Mouse (Mus musculus) megakaryocyte, embryonic 14.5 days (primary cell): Measurements from ENCODE around the gene Mrpl43. TPM values are rescaled to one million over a fixed set of nuclear protein-coding genes. Genes with fewer than 3 reads are reported as not detected.

ENCODE experiments used
- H3K27me3 ChIP-seq: replicated peaks from 2 replicates; pipeline ENCODE3; 2012; ENCODE audit warnings: inconsistent platforms
- H3K36me3 ChIP-seq: replicated peaks from 2 replicates; pipeline ENCODE3; 2012; ENCODE audit warnings: low read length, inconsistent platforms, mixed read lengths
- H3K4me1 ChIP-seq: 2 replicates; pipeline ENCODE4 v1.6.1; 2012; ENCODE audit warnings: inconsistent platforms
- H3K4me3 ChIP-seq: replicated peaks from 2 replicates; pipeline ENCODE3; 2012; ENCODE audit warnings: moderate library complexity, mild to moderate bottlenecking, inconsistent platforms
- H3K9me3 ChIP-seq: 2 replicates; pipeline ENCODE4 v1.6.1; 2012; ENCODE audit warnings: inconsistent platforms
- FLI1 ChIP-seq: IDR thresholded peaks from 2 replicates; pipeline ENCODE4 v1.6.1; 2012; ENCODE audit warnings: low read length, inconsistent platforms, mixed read lengths
- GATA1 ChIP-seq: IDR thresholded peaks from 3 replicates; pipeline ENCODE4 v1.6.1; 2012; ENCODE audit warnings: mixed read lengths, low read length, inconsistent platforms, borderline replicate concordance
- polyA plus RNA-seq: library from polyadenylated mRNA; stranded (reverse); fragments of >175 nt; gene quantifications from 2 replicates; pipeline ENCODE4 v1.2.3, GENCODE M21; 2012; ENCODE audit warnings: low replicate concordance; ENCODE audit not compliant: insufficient read depth

The Mrpl43 gene
- 76.4 and 192 TPM in 2 replicates for polyA plus RNA-seq

DNA sequence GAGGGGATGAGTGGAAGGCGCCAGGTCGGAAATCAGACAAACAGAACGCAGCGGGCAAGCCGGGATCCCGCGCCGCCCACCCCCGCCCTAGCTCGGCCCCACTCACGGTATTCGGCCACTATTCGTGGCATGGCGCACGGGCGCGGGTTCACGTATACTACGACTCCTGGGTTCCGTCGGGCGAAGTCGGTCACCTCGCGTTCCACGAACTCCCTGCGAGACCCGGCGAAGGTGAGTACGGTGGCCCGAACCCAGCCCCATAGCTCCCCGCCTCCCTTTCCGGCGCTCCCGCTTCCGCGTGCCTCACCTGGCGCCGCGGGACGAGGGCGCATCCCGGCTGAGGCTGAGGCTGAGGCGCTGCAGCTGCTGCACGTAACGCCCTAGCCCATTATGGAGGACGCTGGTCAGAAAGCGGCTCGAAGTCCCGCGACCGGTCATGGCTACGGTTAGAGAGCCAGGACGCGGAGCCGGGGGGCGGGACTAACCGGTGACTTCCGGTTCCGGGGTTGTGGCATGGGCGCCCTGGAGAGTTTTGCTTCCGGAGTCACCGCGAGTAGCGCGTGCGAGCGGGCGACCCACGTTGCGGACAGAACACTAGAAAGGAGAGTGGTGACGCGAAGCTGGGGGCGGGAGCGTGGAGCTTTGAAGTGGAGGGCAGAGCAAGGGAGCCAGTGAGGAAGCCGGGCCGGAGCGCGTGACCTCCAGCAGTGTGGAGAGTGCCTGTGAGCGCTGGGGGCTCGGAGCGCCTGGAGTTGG is at the start of gene Mrpl43:
Gene Mrpl43, minus strand, starts transcription at position 486 of the 756 bp plus-strand sequence.
- no peaks in the 10 kb centered on the region for H3K27me3 ChIP-seq
- no peak for TF ChIP-seq GATA1
- TF ChIP-seq FLI1 = peak; percentile 70; the same call in 1 of the 2 replicates
- H3K9me3 ChIP-seq = no peaks in the 10 kb centered on the region
- peaks cover 54% of the 10 kb centered on the region for H3K4me1 ChIP-seq
- H3K4me3 ChIP-seq = peak within 1 kb of the TSS; percentile 100
- H3K36me3 ChIP-seq = peaks cover 75% of the 10 kb centered on the region

DNA sequence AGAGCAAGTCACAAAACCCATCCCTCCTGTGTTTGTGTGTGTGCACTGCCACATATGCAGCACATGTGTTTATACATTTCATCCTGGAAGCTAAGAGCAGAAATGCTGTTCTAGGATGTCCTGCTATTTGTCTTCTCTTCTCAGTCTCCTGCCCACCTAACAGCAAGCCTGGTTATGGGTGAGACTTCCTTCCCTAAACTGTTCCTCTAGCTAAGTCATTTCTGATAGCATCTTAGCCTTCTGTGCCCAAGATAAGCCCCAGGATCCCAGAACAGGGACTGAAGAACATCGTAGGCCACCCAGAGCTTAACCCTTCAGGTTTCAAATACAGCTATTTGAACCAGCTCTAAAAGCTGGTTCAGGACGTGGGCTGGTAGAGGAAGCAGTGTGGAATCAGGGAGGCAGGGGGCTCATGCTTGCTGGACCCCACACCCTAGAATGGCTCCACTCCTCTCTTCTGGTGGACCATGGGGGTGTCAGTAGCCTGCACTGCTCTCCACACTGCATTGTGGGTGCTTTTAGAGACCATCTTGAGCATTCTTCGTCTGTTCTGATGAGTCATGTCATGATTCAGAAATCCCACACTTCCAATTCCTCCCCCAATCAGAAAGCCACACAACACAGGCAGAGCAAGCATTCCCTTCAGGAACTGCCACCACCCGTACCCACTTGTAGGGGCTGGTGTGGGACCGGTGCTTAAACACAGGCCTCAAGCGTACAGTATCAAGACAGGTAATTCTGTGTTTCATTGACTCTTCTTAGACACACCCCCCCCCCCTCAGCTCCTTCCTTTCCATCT is 48.8 kb upstream of the Mrpl43 start:
- peaks cover 69% of the 10 kb centered on the region for H3K4me1 ChIP-seq
- TF ChIP-seq FLI1 = no peak
- TF ChIP-seq GATA1 = no peak
- H3K4me3 ChIP-seq = peak overlapping the region; percentile 86

DNA sequence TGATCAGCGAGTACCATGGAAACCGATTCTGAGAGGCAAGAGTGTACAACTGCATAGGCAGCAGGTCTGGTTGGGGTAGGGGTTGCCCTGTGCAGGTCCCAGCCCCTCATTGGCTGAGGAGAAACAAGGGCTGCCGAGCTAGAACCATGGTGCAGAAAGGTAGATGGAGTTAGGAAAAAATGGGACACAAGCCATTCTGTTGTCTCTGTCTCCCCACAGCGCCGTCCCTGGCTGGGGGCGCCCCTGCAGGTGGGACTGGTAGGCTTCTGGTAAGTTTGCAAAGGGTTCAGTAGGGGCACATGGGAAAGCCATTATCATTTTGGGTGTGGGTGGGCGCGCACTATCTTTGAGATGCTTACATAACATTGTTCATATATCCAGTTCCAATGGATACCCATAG is 47.2 kb upstream of the Mrpl43 start:
- H3K4me1 ChIP-seq = peaks cover 77% of the 10 kb centered on the region
- H3K27me3 ChIP-seq = no peaks in the 10 kb centered on the region
- H3K36me3 ChIP-seq = peaks cover 53% of the 10 kb centered on the region
- H3K9me3 ChIP-seq = no peaks in the 10 kb centered on the region
- H3K4me3 ChIP-seq = no peak overlapping the region
- TF ChIP-seq FLI1 (no peak), GATA1 (no peak)

More for the DNA sequence above, 48.8 kb upstream of the Mrpl43 start:
- Histone ChIP-seq H3K27me3 (no peaks in the 10 kb centered on the region), H3K36me3 (peaks cover 40% of the 10 kb centered on the region), H3K9me3 (no peaks in the 10 kb centered on the region)

DNA sequence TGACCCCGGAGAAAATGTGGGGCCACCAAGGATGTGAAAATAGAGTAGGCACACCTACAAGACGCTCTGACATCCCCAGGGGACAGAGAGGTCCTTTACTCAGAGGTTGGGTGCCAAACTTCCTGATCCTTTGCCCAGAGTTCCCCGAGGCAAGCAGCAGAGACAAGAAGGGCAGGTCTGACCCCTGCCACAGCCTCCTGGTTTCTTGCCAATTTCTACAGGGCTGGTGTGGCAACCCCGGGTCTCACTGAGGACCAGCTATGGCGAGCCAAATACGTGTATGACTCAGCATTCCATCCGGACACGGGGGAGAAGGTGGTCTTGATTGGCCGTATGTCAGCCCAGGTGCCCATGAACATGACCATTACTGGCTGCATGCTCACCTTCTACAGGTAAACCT is 43.3 kb upstream of the Mrpl43 start:
- Histone ChIP-seq H3K36me3 (peaks cover 48% of the 10 kb centered on the region), H3K9me3 (no peaks in the 10 kb centered on the region), H3K4me3 (no peak overlapping the region), H3K27me3 (peaks cover 23% of the 10 kb centered on the region), H3K4me1 (peaks cover 68% of the 10 kb centered on the region)
- TF ChIP-seq GATA1 = no peak
- TF ChIP-seq FLI1 = no peak

DNA sequence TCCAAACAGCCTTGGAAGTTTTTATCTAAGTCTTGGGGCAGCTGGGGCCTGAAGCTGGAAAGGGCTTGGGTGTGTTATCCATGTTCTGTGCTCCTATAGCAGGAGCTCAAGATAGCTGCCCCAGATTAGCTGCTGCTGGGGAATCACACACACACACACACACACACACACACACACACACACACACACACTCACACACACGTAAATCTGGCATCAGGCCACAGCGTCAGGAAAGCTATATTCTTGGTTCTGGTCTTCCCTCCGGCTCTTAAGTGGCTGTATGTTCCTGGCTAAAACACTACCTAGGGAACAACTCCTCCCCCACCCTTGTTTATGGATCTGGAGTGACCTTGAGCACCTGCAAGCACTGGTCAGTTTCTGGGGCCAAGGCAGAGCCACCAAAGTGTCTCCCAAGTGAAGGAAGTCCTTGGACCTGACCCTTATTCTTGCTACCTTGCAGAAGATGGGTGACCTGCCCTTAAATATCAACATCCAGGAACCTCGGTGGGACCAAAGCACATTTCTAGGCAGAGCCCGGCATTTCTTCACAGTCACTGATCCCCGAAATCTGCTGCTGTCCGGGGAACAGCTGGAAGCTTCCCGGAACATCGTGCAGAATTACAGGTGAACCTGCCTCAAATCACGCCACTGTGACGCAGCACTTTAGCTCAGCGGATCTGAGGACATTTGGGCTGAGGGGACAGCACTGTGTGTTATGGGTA is 42.6 kb upstream of the Mrpl43 start:
- Histone ChIP-seq H3K27me3 (peaks cover 29% of the 10 kb centered on the region), H3K36me3 (peaks cover 46% of the 10 kb centered on the region), H3K9me3 (no peaks in the 10 kb centered on the region), H3K4me1 (peaks cover 63% of the 10 kb centered on the region), H3K4me3 (peak overlapping the region; percentile 91)
- TF ChIP-seq GATA1 (no peak), FLI1 (no peak)

DNA sequence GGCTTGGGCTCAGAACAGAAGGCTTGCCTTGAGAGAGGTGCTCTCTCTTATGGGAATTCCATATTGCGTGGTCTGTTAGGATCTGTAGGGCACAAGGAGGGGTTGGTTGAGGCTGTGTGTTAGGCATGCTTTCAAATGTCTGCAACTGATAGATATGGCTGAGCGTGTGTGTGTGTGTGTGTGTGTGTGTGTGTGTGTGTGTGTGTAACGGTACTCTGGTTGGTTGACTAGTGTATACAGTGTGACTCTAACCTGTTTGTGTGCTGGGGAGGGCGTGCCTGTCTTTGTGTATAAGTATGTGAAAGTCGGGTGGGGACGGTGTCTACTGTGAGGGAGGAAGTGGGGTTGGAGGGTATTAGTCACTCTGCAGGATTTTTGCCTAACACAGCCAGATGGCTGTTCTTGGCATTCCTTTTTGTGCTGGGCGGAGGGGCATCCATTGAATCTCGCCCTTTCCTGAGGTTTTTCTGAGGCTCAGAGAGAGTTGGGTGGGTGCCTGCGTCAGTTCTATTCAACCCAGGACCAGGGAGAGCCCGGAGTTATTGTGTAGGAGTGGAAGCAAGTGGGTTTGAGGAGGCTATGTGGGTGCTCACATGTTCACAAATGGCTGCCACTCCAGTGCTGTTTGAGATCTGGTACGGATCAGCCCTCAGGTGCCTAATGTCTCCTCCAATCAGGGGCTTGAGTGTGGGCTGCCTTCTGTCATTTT is 41.8 kb upstream of the Mrpl43 start:
- Histone ChIP-seq H3K4me3 (peak overlapping the region; percentile 91), H3K9me3 (no peaks in the 10 kb centered on the region), H3K27me3 (peaks cover 36% of the 10 kb centered on the region), H3K4me1 (peaks cover 57% of the 10 kb centered on the region), H3K36me3 (peaks cover 40% of the 10 kb centered on the region)
- no peak for TF ChIP-seq FLI1
- no peak for TF ChIP-seq GATA1

DNA sequence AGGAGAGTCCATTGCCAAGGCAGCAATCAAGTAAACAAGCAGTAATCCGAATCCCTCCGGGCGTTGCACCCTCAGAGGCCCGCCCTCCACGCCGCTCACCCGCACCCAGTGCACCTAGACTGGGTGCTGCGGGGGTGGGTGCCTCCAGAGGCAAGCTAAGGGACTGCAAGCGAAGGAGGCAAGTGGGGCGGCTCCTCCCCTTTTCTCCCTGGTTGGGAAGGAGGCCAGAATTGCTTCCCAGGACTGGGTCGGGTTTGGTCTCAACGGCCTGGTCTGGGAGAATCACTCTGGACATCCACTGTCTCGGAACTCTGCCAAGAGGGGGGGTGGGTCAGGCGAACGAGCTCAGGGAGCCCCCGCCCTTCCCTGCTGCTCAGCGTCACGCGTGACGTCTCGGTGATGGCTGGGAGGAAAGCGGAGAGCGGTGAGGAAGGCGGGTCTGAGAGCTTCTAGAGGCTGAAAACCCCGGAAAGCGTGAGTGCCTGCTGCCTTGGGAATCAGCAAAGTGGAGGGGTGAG is 41.2 kb upstream of the Mrpl43 start, which contains the start of gene Sfxn3:
Gene Sfxn3, plus strand, starts transcription at position 87 of the 518 bp plus-strand sequence.
- Histone ChIP-seq H3K27me3 (peaks cover 38% of the 10 kb centered on the region), H3K4me1 (peaks cover 51% of the 10 kb centered on the region)

DNA sequence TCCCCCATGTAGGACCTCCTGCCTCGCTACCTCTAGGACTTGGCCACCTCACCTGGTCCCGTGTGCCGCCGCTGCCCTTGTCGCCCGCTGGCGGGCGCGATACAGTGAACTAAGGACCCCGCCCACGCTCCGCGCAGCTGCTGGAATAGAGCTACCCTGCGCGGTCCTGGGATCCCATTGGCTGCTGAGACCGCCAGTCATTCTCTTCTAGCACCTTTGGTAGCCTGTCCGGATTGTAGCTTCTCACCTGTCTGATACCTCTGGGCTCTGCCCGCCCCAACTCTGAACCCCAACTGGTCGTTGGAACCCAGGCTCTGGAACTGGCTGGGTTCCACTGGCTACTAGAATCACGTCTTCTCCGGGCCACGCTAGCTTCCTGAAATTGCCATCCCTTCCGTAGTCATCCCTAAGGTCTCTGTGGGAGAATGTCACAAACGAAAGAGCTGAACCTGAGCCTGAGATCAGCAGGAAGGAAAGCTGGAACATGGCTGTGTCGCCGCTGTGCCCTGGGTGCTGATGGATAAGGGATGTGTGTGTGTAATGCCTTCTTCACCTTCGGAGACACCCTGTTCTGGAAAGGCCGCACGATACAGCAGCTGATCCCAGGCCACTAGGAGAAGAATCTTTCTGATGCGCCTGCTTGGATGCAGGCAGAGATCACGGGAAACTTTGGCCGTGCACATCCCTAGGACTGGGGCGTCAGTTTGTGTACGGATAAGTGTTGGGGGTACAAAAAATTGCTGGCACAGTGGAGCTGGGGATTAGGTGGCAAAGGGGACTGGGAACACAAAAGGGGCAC is 40.5 kb upstream of the Mrpl43 start:
- Histone ChIP-seq H3K36me3 (peaks cover 26% of the 10 kb centered on the region), H3K27me3 (peaks cover 45% of the 10 kb centered on the region), H3K4me1 (peaks cover 43% of the 10 kb centered on the region), H3K9me3 (no peaks in the 10 kb centered on the region), H3K4me3 (peak overlapping the region; percentile 91)
- TF ChIP-seq GATA1 = no peak
- TF ChIP-seq FLI1 = no peak

More for the DNA sequence above, 41.2 kb upstream of the Mrpl43 start, which contains the start of gene Sfxn3:
- TF ChIP-seq GATA1 (no peak), FLI1 (no peak)
- H3K36me3 ChIP-seq = peaks cover 34% of the 10 kb centered on the region
- peak within 1 kb of the TSS; percentile 91 for H3K4me3 ChIP-seq
- no peaks in the 10 kb centered on the region for H3K9me3 ChIP-seq
